Mouse (Mus musculus): ENCODE results near the gene Nos1ap. TPM values are rescaled to one million over a fixed set of nuclear protein-coding genes. Genes with fewer than 3 reads are reported as not detected.

Gene Nos1ap
- total and polyA plus RNA-seq, 2 experiments from 2014 or later, result 18.4 to 24.0 TPM

GRCm38 (mm10) chr1:170322046-170322445 lies 267.6 kb downstream of the Nos1ap start:
- ATAC-seq (ENCODE audit: low FRiP score), result no peak
- no peak overlapping the region for H3K4me3 ChIP-seq (ENCODE audit: low read depth, low read length)
- TF ChIP-seq CTCF (IDR thresholded peaks at IDR 0.05), result no peak
- H3K27ac ChIP-seq (ENCODE audit: low read depth, low read length), result no peak overlapping the region
- WGBS, result 80% methylated on average over 2 of the region's 2 CpGs
- H3K27me3 ChIP-seq (ENCODE audit: insufficient read depth, low read length), result no peaks in the 10 kb centered on the region
- H3K4me2 ChIP-seq (ENCODE audit: low read depth, low read length, poor library complexity, severe bottlenecking), result no peak overlapping the region
- DNase-seq (ENCODE audit: low spot score), result no peak
- H3K4me1 ChIP-seq (ENCODE audit: insufficient read depth, low read length), result no peaks in the 10 kb centered on the region
- H3K9me3 ChIP-seq (ENCODE audit: low read length), result no peaks in the 10 kb centered on the region
- no peak overlapping the region for H3K9ac ChIP-seq (replicated peaks; ENCODE audit: low read length, poor library complexity, severe bottlenecking)
- H3K36me3 ChIP-seq (ENCODE audit: insufficient read depth, low read length), result peaks cover 12% of the 10 kb centered on the region; the same call in 1 of the 2 replicates

- Histone ChIP-seq H3K4me2 (ENCODE audit: low read depth, low read length, poor library complexity, severe bottlenecking) (no peak overlapping the region), H3K4me1 (ENCODE audit: insufficient read depth, low read length) (no peaks in the 10 kb centered on the region), H3K9ac (replicated peaks; ENCODE audit: low read length, poor library complexity, severe bottlenecking) (no peak overlapping the region), H3K4me3 (ENCODE audit: low read depth, low read length) (no peak overlapping the region), H3K27ac (ENCODE audit: low read depth, low read length) (no peak overlapping the region), H3K36me3 (ENCODE audit: insufficient read depth, low read length) (no peaks in the 10 kb centered on the region), H3K9me3 (ENCODE audit: low read length) (no peaks in the 10 kb centered on the region), H3K27me3 (ENCODE audit: insufficient read depth, low read length) (no peaks in the 10 kb centered on the region)
- 86% methylated on average over 6 of the region's 6 CpGs for WGBS
- DNase-seq (ENCODE audit: low spot score), result no peak
- ATAC-seq (ENCODE audit: low FRiP score), result no peak
- no peak for TF ChIP-seq CTCF (IDR thresholded peaks at IDR 0.05)
Measured at GRCm38 (mm10) chr1:170311431-170311830, 278.2 kb downstream of the Nos1ap start.

GRCm38 (mm10) chr1:170308503-170308902 lies 281.2 kb downstream of the Nos1ap start, which contains the start of gene Spata46:
TSS of gene Spata46 (plus strand) at chr1:170308803.
- Histone ChIP-seq H3K4me2 (ENCODE audit: low read depth, low read length, poor library complexity, severe bottlenecking) (no peak within 1 kb of the TSS), H3K36me3 (ENCODE audit: insufficient read depth, low read length) (no peaks in the 10 kb centered on the region), H3K4me3 (ENCODE audit: low read depth, low read length) (no peak within 1 kb of the TSS), H3K27me3 (ENCODE audit: insufficient read depth, low read length) (no peaks in the 10 kb centered on the region), H3K27ac (ENCODE audit: low read depth, low read length) (no peak within 1 kb of the TSS), H3K9ac (replicated peaks; ENCODE audit: low read length, poor library complexity, severe bottlenecking) (no peak within 1 kb of the TSS), H3K9me3 (ENCODE audit: low read length) (no peaks in the 10 kb centered on the region), H3K4me1 (ENCODE audit: insufficient read depth, low read length) (no peaks in the 10 kb centered on the region)
- DNase-seq (ENCODE audit: low spot score) (no peak), ATAC-seq (ENCODE audit: low FRiP score) (no peak)
- WGBS, result 91% methylated on average over 4 of the region's 4 CpGs
- TF ChIP-seq CTCF (IDR thresholded peaks at IDR 0.05), result no peak

GRCm38 (mm10) chr1:170306232-170306631 lies 283.4 kb downstream of the Nos1ap start, which contains the start of gene Gm7694:
TSS of gene Gm7694 (minus strand) at chr1:170306332.
- TF ChIP-seq CTCF (IDR thresholded peaks at IDR 0.05), result no peak
- no peak within 1 kb of the TSS for H3K4me3 ChIP-seq (ENCODE audit: low read depth, low read length)
- 98% methylated on average over 4 of the region's 4 CpGs for WGBS
- ATAC-seq (ENCODE audit: low FRiP score), result no peak
- no peak within 1 kb of the TSS for H3K9ac ChIP-seq (replicated peaks; ENCODE audit: low read length, poor library complexity, severe bottlenecking)
- no peaks in the 10 kb centered on the region for H3K4me1 ChIP-seq (ENCODE audit: insufficient read depth, low read length)
- H3K27ac ChIP-seq (ENCODE audit: low read depth, low read length), result no peak within 1 kb of the TSS
- H3K4me2 ChIP-seq (ENCODE audit: low read depth, low read length, poor library complexity, severe bottlenecking), result no peak within 1 kb of the TSS
- no peaks in the 10 kb centered on the region for H3K27me3 ChIP-seq (ENCODE audit: insufficient read depth, low read length)
- DNase-seq (ENCODE audit: low spot score), result no peak
- H3K36me3 ChIP-seq (ENCODE audit: insufficient read depth, low read length), result no peaks in the 10 kb centered on the region
- H3K9me3 ChIP-seq (ENCODE audit: low read length), result no peaks in the 10 kb centered on the region

GRCm38 (mm10) chr1:170305002-170305401 lies 284.7 kb downstream of the Nos1ap start:
- DNase-seq (ENCODE audit: low spot score) (no peak), ATAC-seq (ENCODE audit: low FRiP score) (no peak)
- H3K9me3 ChIP-seq (ENCODE audit: low read length), result no peaks in the 10 kb centered on the region
- no peak overlapping the region for H3K9ac ChIP-seq (replicated peaks; ENCODE audit: low read length, poor library complexity, severe bottlenecking)
- 92% methylated on average over 10 of the region's 10 CpGs for WGBS
- no peaks in the 10 kb centered on the region for H3K27me3 ChIP-seq (ENCODE audit: insufficient read depth, low read length)
- H3K36me3 ChIP-seq (ENCODE audit: insufficient read depth, low read length), result no peaks in the 10 kb centered on the region
- TF ChIP-seq CTCF (IDR thresholded peaks at IDR 0.05), result no peak
- H3K27ac ChIP-seq (ENCODE audit: low read depth, low read length), result no peak overlapping the region
- H3K4me3 ChIP-seq (ENCODE audit: low read depth, low read length), result no peak overlapping the region
- H3K4me1 ChIP-seq (ENCODE audit: insufficient read depth, low read length), result no peaks in the 10 kb centered on the region
- H3K4me2 ChIP-seq (ENCODE audit: low read depth, low read length, poor library complexity, severe bottlenecking), result no peak overlapping the region

GRCm38 (mm10) chr1:170303103-170303502 lies 286.6 kb downstream of the Nos1ap start:
- Histone ChIP-seq H3K4me2 (ENCODE audit: low read depth, low read length, poor library complexity, severe bottlenecking) (no peak overlapping the region), H3K9ac (replicated peaks; ENCODE audit: low read length, poor library complexity, severe bottlenecking) (no peak overlapping the region), H3K4me1 (ENCODE audit: insufficient read depth, low read length) (no peaks in the 10 kb centered on the region), H3K36me3 (ENCODE audit: insufficient read depth, low read length) (no peaks in the 10 kb centered on the region), H3K9me3 (ENCODE audit: low read length) (no peaks in the 10 kb centered on the region), H3K4me3 (ENCODE audit: low read depth, low read length) (no peak overlapping the region), H3K27ac (ENCODE audit: low read depth, low read length) (no peak overlapping the region), H3K27me3 (ENCODE audit: insufficient read depth, low read length) (no peaks in the 10 kb centered on the region)
- ATAC-seq (ENCODE audit: low FRiP score) (no peak), DNase-seq (ENCODE audit: low spot score) (no peak)
- TF ChIP-seq CTCF (IDR thresholded peaks at IDR 0.05), result no peak
- WGBS, result 50% methylated on average over 6 of the region's 6 CpGs
